Mouse (Mus musculus) myocyte (in vitro differentiated cells): ENCODE data around the gene Sprr1b. TPM values are rescaled to one million over a fixed set of nuclear protein-coding genes. Genes with fewer than 3 reads are reported as not detected.

ENCODE experiments used
- H3K27me3 ChIP-seq: one replicate; pipeline ENCODE4 v1.6.1; 2011; ENCODE audit not compliant: control insufficient read depth, insufficient read depth, insufficient read length
- H3K36me3 ChIP-seq: one replicate; pipeline ENCODE4 v1.6.1; 2011; ENCODE audit not compliant: control insufficient read depth, insufficient read depth
- H3K4me2 ChIP-seq: one replicate; pipeline ENCODE4 v1.6.1; 2011; ENCODE audit warnings: low read depth, control low read depth
- H3K4me3 ChIP-seq: one replicate; pipeline ENCODE4 v1.5.1; 2011; ENCODE audit warnings: mild to moderate bottlenecking, control low read depth, moderate library complexity
- H3K79me2 ChIP-seq: one replicate; pipeline ENCODE4 v1.6.1; 2011; ENCODE audit not compliant: control insufficient read depth, insufficient read depth
- H3ac ChIP-seq: one replicate; pipeline ENCODE4 v1.6.1; 2011; ENCODE audit not compliant: control insufficient read depth, insufficient read length
- CEBPB ChIP-seq: IDR thresholded peaks from 2 replicates; pipeline ENCODE4 v1.6.1; 2011; ENCODE audit warnings: mild to moderate bottlenecking, moderate library complexity; ENCODE audit not compliant: poor library complexity, insufficient read depth, severe bottlenecking
- E2F4 ChIP-seq: IDR thresholded peaks from one replicate; pipeline ENCODE4 v1.6.1; 2011; ENCODE audit warnings: mild to moderate bottlenecking, control low read depth, moderate library complexity; ENCODE audit not compliant: insufficient read depth
- MAX ChIP-seq: IDR thresholded peaks from one replicate; pipeline ENCODE4 v1.6.1; 2011; ENCODE audit warnings: low read depth, mild to moderate bottlenecking, control low read depth
- MYOD1 ChIP-seq, 3 experiments: IDR thresholded peaks; one replicate each; pipeline ENCODE4 v1.6.1; 2011; ENCODE audit warnings: control low read depth in 2 of 3, low read depth in 2 of 3, mild to moderate bottlenecking in 2 of 3, moderate library complexity in 1 of 3; ENCODE audit not compliant: insufficient read length in 2 of 3, control insufficient read depth in 1 of 3
- MYOG ChIP-seq, 3 experiments: IDR thresholded peaks; one replicate each; pipeline ENCODE4 v1.6.1; 2011; ENCODE audit warnings: control low read depth in 2 of 3, low read depth in 2 of 3, mild to moderate bottlenecking in 2 of 3; ENCODE audit not compliant: insufficient read length in 2 of 3, control insufficient read depth in 1 of 3, insufficient read depth in 1 of 3
- POLR2A ChIP-seq: IDR thresholded peaks from one replicate; pipeline ENCODE4 v1.6.1; 2011; ENCODE audit warnings: low read depth, mild to moderate bottlenecking, control low read depth, moderate library complexity; ENCODE audit not compliant: insufficient read length
- POLR2AphosphoS2 ChIP-seq: IDR thresholded peaks from one replicate; pipeline ENCODE4 v1.6.1; 2011; ENCODE audit warnings: low read depth, control low read depth; ENCODE audit not compliant: insufficient read length
- REST ChIP-seq: IDR thresholded peaks from one replicate; pipeline ENCODE4 v1.6.1; 2011; ENCODE audit warnings: mild to moderate bottlenecking, control low read depth, moderate library complexity; ENCODE audit not compliant: insufficient read depth, insufficient read length
- SRF ChIP-seq: IDR thresholded peaks from one replicate; pipeline ENCODE4 v1.6.1; 2011; ENCODE audit warnings: low read depth; ENCODE audit not compliant: control insufficient read depth, insufficient read length
- TCF12 ChIP-seq: IDR thresholded peaks from one replicate; pipeline ENCODE4 v1.6.1; 2011; ENCODE audit warnings: mild to moderate bottlenecking, control low read depth; ENCODE audit not compliant: poor library complexity, insufficient read depth, severe bottlenecking
- TCF3 ChIP-seq: IDR thresholded peaks from one replicate; pipeline ENCODE4 v1.6.1; 2011; ENCODE audit warnings: low read depth, control low read depth; ENCODE audit not compliant: insufficient read length
- USF1 ChIP-seq: IDR thresholded peaks from one replicate; pipeline ENCODE4 v1.6.1; 2011; ENCODE audit warnings: low read depth, mild to moderate bottlenecking, control low read depth, moderate library complexity
- polyA plus RNA-seq: library from polyadenylated mRNA; unstranded; fragments of >200 nt; fragmentation: generic; extraction: Trizol; gene quantifications from one replicate; pipeline ENCODE4 v1.2.1, GENCODE M21; 2012; ENCODE audit warnings: missing spikeins

Sprr1b gene
- polyA plus RNA-seq, 1 experiment: 0.05 TPM

DNA sequence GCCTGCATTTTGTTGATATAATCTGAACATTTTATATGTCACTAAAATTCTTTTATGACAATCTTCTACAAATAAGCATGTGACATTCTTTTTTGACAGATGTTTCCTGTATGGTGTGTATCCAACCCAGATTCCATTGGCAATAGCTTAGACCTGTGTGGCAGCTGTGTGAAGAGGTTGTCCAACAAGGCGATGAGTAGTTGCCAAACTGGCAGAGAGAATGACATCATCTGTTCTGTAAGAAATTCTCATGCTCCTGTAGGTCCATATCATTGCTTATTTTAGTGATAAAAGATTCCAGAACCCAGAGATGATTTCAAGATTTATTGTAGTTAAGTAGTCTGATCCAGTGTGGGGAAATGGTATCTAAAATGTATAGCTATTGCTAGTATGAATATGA lies 28.0 kb upstream of the Sprr1b start:
- Histone ChIP-seq H3K4me2 (no peak overlapping the region), H3ac (no peak overlapping the region), H3K36me3 (no peaks in the 10 kb centered on the region), H3K4me3 (no peak overlapping the region), H3K27me3 (no peaks in the 10 kb centered on the region), H3K79me2 (no peaks in the 10 kb centered on the region)
- peak; percentile 47; the same call in 1 of the 2 replicates for TF ChIP-seq CEBPB
- no peak for TF ChIP-seq TCF3
- no peak for TF ChIP-seq MYOG (IDR thresholded peaks at IDR 0.05; ENCODE audit: control insufficient read depth in 1 of 3, insufficient read depth in 1 of 3, insufficient read length in 2 of 3, low read depth in 2 of 3)
- TF ChIP-seq MYOD1 (IDR thresholded peaks at IDR 0.05; ENCODE audit: control insufficient read depth in 1 of 3, insufficient read length in 2 of 3, low read depth in 2 of 3): peak in 2 of 3 experiments; percentile 13 to 47
- no peak for TF ChIP-seq REST
- no peak for TF ChIP-seq MAX
- no peak for TF ChIP-seq USF1
- no peak for TF ChIP-seq TCF12
- no peak for TF ChIP-seq E2F4
- TF ChIP-seq POLR2AphosphoS2: no peak

- H3K4me3 ChIP-seq: no peak within 1 kb of the TSS
- no peaks in the 10 kb centered on the region for H3K36me3 ChIP-seq
- H3ac ChIP-seq: no peak within 1 kb of the TSS
- H3K79me2 ChIP-seq: no peaks in the 10 kb centered on the region
- no peak within 1 kb of the TSS for H3K4me2 ChIP-seq
- TF ChIP-seq USF1 (no peak), TCF3 (no peak), SRF (no peak), E2F4 (no peak), POLR2AphosphoS2 (no peak), MYOD1 (IDR thresholded peaks at IDR 0.05; ENCODE audit: control insufficient read depth in 1 of 3, insufficient read length in 2 of 3, low read depth in 2 of 3) (no peak), REST (no peak)
- H3K27me3 ChIP-seq: no peaks in the 10 kb centered on the region
Measured at GRCm38 (mm10) chr3:92458620-92459019, 20.0 kb upstream of the Sprr1b start, which contains the start of gene Sprr3. Gene Sprr3 (minus strand): TSS chr3:92458720.

DNA sequence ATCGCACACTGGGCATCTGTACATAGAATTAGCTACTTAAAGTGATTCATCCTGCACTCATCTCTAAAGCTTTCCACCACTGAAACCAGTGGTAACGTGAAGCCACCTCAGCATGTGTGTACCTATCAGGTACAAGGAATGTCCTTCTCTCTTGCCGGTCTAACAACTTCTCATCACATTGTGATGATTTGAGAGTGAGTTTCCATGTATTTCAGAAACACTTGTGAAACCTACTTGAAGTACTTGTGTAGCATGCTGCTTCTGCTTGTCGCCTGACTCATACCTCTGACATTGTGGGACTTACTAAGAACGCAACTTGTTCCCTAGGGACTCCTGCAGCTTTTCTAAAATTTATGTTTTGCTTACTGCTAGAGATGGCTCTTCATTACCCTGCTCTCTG lies 16.6 kb upstream of the Sprr1b start:
- no peaks in the 10 kb centered on the region for H3K79me2 ChIP-seq
- no peak overlapping the region for H3ac ChIP-seq
- H3K27me3 ChIP-seq: no peaks in the 10 kb centered on the region
- TF ChIP-seq POLR2AphosphoS2 (no peak), POLR2A (no peak), SRF (no peak), TCF12 (no peak), USF1 (no peak), REST (no peak), TCF3 (no peak), E2F4 (no peak), CEBPB (no peak), MYOD1 (IDR thresholded peaks at IDR 0.05; ENCODE audit: control insufficient read depth in 1 of 3, insufficient read length in 2 of 3, low read depth in 2 of 3) (no peak), MAX (no peak), MYOG (IDR thresholded peaks at IDR 0.05; ENCODE audit: control insufficient read depth in 1 of 3, insufficient read depth in 1 of 3, insufficient read length in 2 of 3, low read depth in 2 of 3) (no peak)
- H3K4me2 ChIP-seq: no peak overlapping the region
- no peaks in the 10 kb centered on the region for H3K36me3 ChIP-seq
- H3K4me3 ChIP-seq: no peak overlapping the region

DNA sequence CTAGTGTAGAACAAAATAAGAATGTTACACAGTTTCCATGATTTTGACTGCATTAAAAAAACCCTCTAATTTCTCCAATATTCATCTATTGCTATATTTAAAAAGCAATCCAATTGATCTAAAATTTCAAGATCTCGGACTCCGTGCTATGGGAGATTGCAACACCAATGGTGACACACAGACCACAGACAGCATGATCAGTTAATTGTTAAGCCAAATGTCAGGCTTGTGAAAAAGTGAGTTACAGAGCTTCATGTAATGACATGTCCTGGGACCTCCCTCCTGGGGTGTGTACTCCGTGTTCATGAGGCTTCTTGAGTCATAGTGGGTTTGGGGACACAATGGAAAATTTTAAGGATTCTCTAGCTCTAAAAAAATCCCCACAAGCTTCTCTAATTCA lies 1.6 kb upstream of the Sprr1b start:
- no peaks in the 10 kb centered on the region for H3K36me3 ChIP-seq
- H3K79me2 ChIP-seq: no peaks in the 10 kb centered on the region
- H3K4me3 ChIP-seq: no peak overlapping the region
- no peak overlapping the region for H3ac ChIP-seq
- no peaks in the 10 kb centered on the region for H3K27me3 ChIP-seq
- TF ChIP-seq CEBPB (peak; percentile 64), SRF (no peak)
- H3K4me2 ChIP-seq: no peak overlapping the region

- Histone ChIP-seq H3K79me2 (no peaks in the 10 kb centered on the region), H3ac (no peak within 1 kb of the TSS), H3K4me2 (peak within 1 kb of the TSS; percentile 20), H3K27me3 (no peaks in the 10 kb centered on the region), H3K4me3 (no peak within 1 kb of the TSS), H3K36me3 (no peaks in the 10 kb centered on the region)
- TF ChIP-seq REST (no peak), MAX (no peak), MYOD1 (IDR thresholded peaks at IDR 0.05; ENCODE audit: control insufficient read depth in 1 of 3, insufficient read length in 2 of 3, low read depth in 2 of 3) (no peak), E2F4 (no peak), CEBPB (no peak), USF1 (no peak), POLR2A (no peak), SRF (no peak)
Measured at GRCm38 (mm10) chr3:92432282-92432681, 6.3 kb downstream of the Sprr1b start, which contains the start of gene Sprr2k. Gene Sprr2k (plus strand): TSS chr3:92432582.

GRCm38 (mm10) chr3:92429323-92429722 lies 9.3 kb downstream of the Sprr1b start, which contains the start of gene Gm9774:
Gene Gm9774 (minus strand): TSS chr3:92429423.
- Histone ChIP-seq H3K4me3 (no peak within 1 kb of the TSS), H3K36me3 (no peaks in the 10 kb centered on the region), H3K79me2 (no peaks in the 10 kb centered on the region), H3K27me3 (no peaks in the 10 kb centered on the region), H3ac (no peak within 1 kb of the TSS), H3K4me2 (no peak within 1 kb of the TSS)
- TF ChIP-seq REST (no peak), MYOG (IDR thresholded peaks at IDR 0.05; ENCODE audit: control insufficient read depth in 1 of 3, insufficient read depth in 1 of 3, insufficient read length in 2 of 3, low read depth in 2 of 3) (no peak), E2F4 (no peak), TCF12 (no peak), MYOD1 (IDR thresholded peaks at IDR 0.05; ENCODE audit: control insufficient read depth in 1 of 3, insufficient read length in 2 of 3, low read depth in 2 of 3) (no peak), TCF3 (no peak), SRF (no peak), CEBPB (no peak), POLR2AphosphoS2 (no peak)
